Mouse (Mus musculus): ENCODE results near the gene Rundc1. TPM values are rescaled to one million over a fixed set of nuclear protein-coding genes. Genes with fewer than 3 reads are reported as not detected.

Rundc1 gene
- polyA plus RNA-seq, 1 experiment from 2014 or later, result 4.4 TPM

- H3K4me3 ChIP-seq (ENCODE audit: low read depth, low read length), result no peak overlapping the region
- H3K9me3 ChIP-seq (ENCODE audit: low read length), result no peaks in the 10 kb centered on the region
- no peak overlapping the region for H3K4me2 ChIP-seq (ENCODE audit: low read depth, low read length)
- H3K36me3 ChIP-seq (replicated peaks; ENCODE audit: insufficient read depth, low read length), result peaks cover 24% of the 10 kb centered on the region
- H3K4me1 ChIP-seq (ENCODE audit: insufficient read depth), result peaks cover 22% of the 10 kb centered on the region; the same call in 1 of the 2 replicates
- no peak for DNase-seq
- WGBS (ENCODE audit: insufficient replicate concordance), result 64% methylated on average over 7 of the region's 7 CpGs
- TF ChIP-seq CTCF (IDR thresholded peaks at IDR 0.05; ENCODE audit: low read depth), result no peak
- TF ChIP-seq EP300 (IDR thresholded peaks at IDR 0.05; ENCODE audit: low read depth), result no peak
- peak; percentile 35; the same call in 1 of the 2 replicates for ATAC-seq
- no peaks in the 10 kb centered on the region for H3K27me3 ChIP-seq (ENCODE audit: insufficient read depth, low read length)
- H3K9ac ChIP-seq (replicated peaks), result no peak overlapping the region
- no peak overlapping the region for H3K27ac ChIP-seq (ENCODE audit: low read depth)
These were observed 30.7 kb downstream of the Rundc1 start for GRCm38 (mm10) chr11:101455627-101456026.

GRCm38 (mm10) chr11:101457631-101458030 lies 32.7 kb downstream of the Rundc1 start:
- Histone ChIP-seq H3K9me3 (ENCODE audit: low read length) (no peaks in the 10 kb centered on the region), H3K27ac (ENCODE audit: low read depth) (no peak overlapping the region), H3K9ac (replicated peaks) (no peak overlapping the region), H3K4me3 (ENCODE audit: low read depth, low read length) (no peak overlapping the region), H3K4me1 (ENCODE audit: insufficient read depth) (peaks cover 10% of the 10 kb centered on the region; the same call in 1 of the 2 replicates), H3K4me2 (ENCODE audit: low read depth, low read length) (no peak overlapping the region), H3K36me3 (replicated peaks; ENCODE audit: insufficient read depth, low read length) (peaks cover 24% of the 10 kb centered on the region), H3K27me3 (ENCODE audit: insufficient read depth, low read length) (no peaks in the 10 kb centered on the region)
- TF ChIP-seq CTCF (IDR thresholded peaks at IDR 0.05; ENCODE audit: low read depth), result no peak
- TF ChIP-seq EP300 (IDR thresholded peaks at IDR 0.05; ENCODE audit: low read depth), result no peak
- ATAC-seq (no peak), DNase-seq (no peak)
- WGBS (ENCODE audit: insufficient replicate concordance), result 79% methylated on average over 9 of the region's 9 CpGs

- Histone ChIP-seq H3K27me3 (ENCODE audit: insufficient read depth, low read length) (no peaks in the 10 kb centered on the region), H3K4me2 (ENCODE audit: low read depth, low read length) (no peak overlapping the region), H3K27ac (ENCODE audit: low read depth) (no peak overlapping the region), H3K36me3 (replicated peaks; ENCODE audit: insufficient read depth, low read length) (peaks cover 24% of the 10 kb centered on the region), H3K9me3 (ENCODE audit: low read length) (no peaks in the 10 kb centered on the region), H3K4me3 (ENCODE audit: low read depth, low read length) (no peak overlapping the region), H3K4me1 (ENCODE audit: insufficient read depth) (peaks cover 14% of the 10 kb centered on the region; the same call in 1 of the 2 replicates), H3K9ac (replicated peaks) (no peak overlapping the region)
- TF ChIP-seq EP300 (IDR thresholded peaks at IDR 0.05; ENCODE audit: low read depth) (no peak), CTCF (IDR thresholded peaks at IDR 0.05; ENCODE audit: low read depth) (no peak)
- WGBS (ENCODE audit: insufficient replicate concordance), result 87% methylated on average over 12 of the region's 12 CpGs
- no peak for DNase-seq
- ATAC-seq, result no peak
These were observed 33.3 kb downstream of the Rundc1 start for GRCm38 (mm10) chr11:101458217-101458616.

GRCm38 (mm10) chr11:101459716-101460115 lies 34.8 kb downstream of the Rundc1 start:
- ATAC-seq (peak; percentile 48), DNase-seq (no peak)
- Histone ChIP-seq H3K27me3 (ENCODE audit: insufficient read depth, low read length) (0 out of 2 replicates have a peak, but pooled peaks cover under 1% of the 10 kb centered on the region), H3K36me3 (replicated peaks; ENCODE audit: insufficient read depth, low read length) (peaks cover 24% of the 10 kb centered on the region), H3K4me1 (ENCODE audit: insufficient read depth) (peaks cover 18% of the 10 kb centered on the region), H3K4me3 (ENCODE audit: low read depth, low read length) (no peak overlapping the region), H3K9ac (replicated peaks) (no peak overlapping the region), H3K27ac (ENCODE audit: low read depth) (no peak overlapping the region), H3K9me3 (ENCODE audit: low read length) (no peaks in the 10 kb centered on the region), H3K4me2 (ENCODE audit: low read depth, low read length) (no peak overlapping the region)
- 67% methylated on average over 6 of the region's 6 CpGs for WGBS (ENCODE audit: insufficient replicate concordance)
- TF ChIP-seq EP300 (IDR thresholded peaks at IDR 0.05; ENCODE audit: low read depth) (no peak), CTCF (IDR thresholded peaks at IDR 0.05; ENCODE audit: low read depth) (no peak)

GRCm38 (mm10) chr11:101460321-101460720 lies 35.4 kb downstream of the Rundc1 start:
- WGBS (ENCODE audit: insufficient replicate concordance), result 87% methylated on average over 15 of the region's 15 CpGs
- TF ChIP-seq EP300 (IDR thresholded peaks at IDR 0.05; ENCODE audit: low read depth) (no peak), CTCF (IDR thresholded peaks at IDR 0.05; ENCODE audit: low read depth) (no peak)
- Histone ChIP-seq H3K36me3 (replicated peaks; ENCODE audit: insufficient read depth, low read length) (peaks cover 24% of the 10 kb centered on the region), H3K27me3 (ENCODE audit: insufficient read depth, low read length) (0 out of 2 replicates have a peak, but pooled peaks cover 4% of the 10 kb centered on the region), H3K4me2 (ENCODE audit: low read depth, low read length) (no peak overlapping the region), H3K9me3 (ENCODE audit: low read length) (no peaks in the 10 kb centered on the region), H3K9ac (replicated peaks) (no peak overlapping the region), H3K4me1 (ENCODE audit: insufficient read depth) (peaks cover 24% of the 10 kb centered on the region), H3K4me3 (ENCODE audit: low read depth, low read length) (no peak overlapping the region), H3K27ac (ENCODE audit: low read depth) (no peak overlapping the region)
- DNase-seq, result no peak
- no peak for ATAC-seq

- no peak for DNase-seq
- H3K4me2 ChIP-seq (ENCODE audit: low read depth, low read length), result no peak overlapping the region
- peaks cover 18% of the 10 kb centered on the region for H3K36me3 ChIP-seq (replicated peaks; ENCODE audit: insufficient read depth, low read length)
- TF ChIP-seq EP300 (IDR thresholded peaks at IDR 0.05; ENCODE audit: low read depth) (no peak), CTCF (IDR thresholded peaks at IDR 0.05; ENCODE audit: low read depth) (no peak)
- H3K4me3 ChIP-seq (ENCODE audit: low read depth, low read length), result no peak overlapping the region
- 0 out of 2 replicates have a peak, but pooled peaks cover 4% of the 10 kb centered on the region for H3K27me3 ChIP-seq (ENCODE audit: insufficient read depth, low read length)
- no peak overlapping the region for H3K9ac ChIP-seq (replicated peaks)
- ATAC-seq, result no peak
- 84% methylated on average over 14 of the region's 14 CpGs for WGBS (ENCODE audit: insufficient replicate concordance)
- H3K4me1 ChIP-seq (ENCODE audit: insufficient read depth), result peaks cover 36% of the 10 kb centered on the region
- no peaks in the 10 kb centered on the region for H3K9me3 ChIP-seq (ENCODE audit: low read length)
- H3K27ac ChIP-seq (ENCODE audit: low read depth), result no peak overlapping the region
These were observed 37.3 kb downstream of the Rundc1 start for GRCm38 (mm10) chr11:101462141-101462540.
